13 mouse cellular contexts compared by ENCODE assay signal in genomic region chr4:134019210-134019609, GRCm38 (mm10). TPM values are rescaled to one million over a fixed set of nuclear protein-coding genes. Genes with fewer than 3 reads are reported as not detected.
A peak's percentile ranks its signal among the peaks of the same experiment; 100 is the strongest.
DNase-seq lines count a peak whose midpoint lies in the region; ATAC-seq and TF ChIP-seq lines count a peak whose summit lies in the region.
"Had no signal": no experiment of that assay in that cellular context is flagged by ENCODE, and none has a peak within 500 bp of the region (broad histone marks: within the 10 kb centered on the region; RNA-seq: fewer than 3 reads in every experiment).

No protein-coding gene starts in this region.

- H3K27ac ChIP-seq in kidney, embryonic 14.5 days (ENCODE audit: low read depth, low read length): no peak overlapping the region
- peak overlapping the region; percentile 73 for H3K27ac ChIP-seq in forebrain, embryonic 12.5 days
- peak overlapping the region; percentile 20 for H3K27ac ChIP-seq in liver, embryonic 12.5 days
- peak overlapping the region; percentile 74 for H3K27ac ChIP-seq in neural tube, embryonic 15.5 days (replicated peaks)
- H3K27ac ChIP-seq in lung, postnatal 0 days (ENCODE audit: low read length): no peak overlapping the region
- H3K27ac ChIP-seq: heart, embryonic 13.5 days had no signal

- TF ChIP-seq EP300 in lung, postnatal 0 days (IDR thresholded peaks at IDR 0.05): no peak

- 0% methylated on average over 7 of the region's 10 CpGs for WGBS in kidney, embryonic 14.5 days
- 1% methylated on average over 8 of the region's 10 CpGs for WGBS in forebrain, embryonic 12.5 days
- WGBS in liver, embryonic 12.5 days (ENCODE audit: insufficient replicate concordance): 5% methylated on average over 9 of the region's 10 CpGs
- 2% methylated on average over 8 of the region's 10 CpGs for WGBS in neural tube, embryonic 15.5 days
- 0% methylated on average over 4 of the region's 10 CpGs for WGBS in lung, postnatal 0 days

- TF ChIP-seq CTCF in lung, postnatal 0 days (IDR thresholded peaks at IDR 0.05): no peak

- H3K27me3 ChIP-seq in kidney, embryonic 14.5 days (ENCODE audit: control insufficient read depth, insufficient read depth, low read length): peaks cover 21% of the 10 kb centered on the region
- peaks cover 22% of the 10 kb centered on the region; the same call in 1 of the 2 replicates for H3K27me3 ChIP-seq in forebrain, embryonic 12.5 days
- H3K27me3 ChIP-seq in liver, embryonic 12.5 days (replicated peaks): peaks cover 55% of the 10 kb centered on the region
- peaks cover 26% of the 10 kb centered on the region for H3K27me3 ChIP-seq in neural tube, embryonic 15.5 days (replicated peaks)
- peaks cover 28% of the 10 kb centered on the region for H3K27me3 ChIP-seq in lung, postnatal 0 days (replicated peaks; ENCODE audit: insufficient read depth, low read length)

- ATAC-seq in kidney, embryonic 14.5 days (ENCODE audit: low FRiP score, low TSS enrichment): no peak
- peak; percentile 44; the same call in 1 of the 2 replicates for ATAC-seq in forebrain, embryonic 12.5 days (ENCODE audit: low FRiP score)
- peak; percentile 31; the same call in 1 of the 2 replicates for ATAC-seq in liver, embryonic 12.5 days
- ATAC-seq in neural tube, embryonic 15.5 days (ENCODE audit: low FRiP score): no peak
- no peak for ATAC-seq in lung, postnatal 0 days

- H3K4me3 ChIP-seq in kidney, embryonic 14.5 days (ENCODE audit: low read length): no peak overlapping the region
- peak overlapping the region; percentile 14 for H3K4me3 ChIP-seq in forebrain, embryonic 12.5 days (replicated peaks)
- H3K4me3 ChIP-seq in liver, embryonic 12.5 days: no peak overlapping the region
- peak overlapping the region; percentile 30 for H3K4me3 ChIP-seq in neural tube, embryonic 15.5 days (replicated peaks)
- no peak overlapping the region for H3K4me3 ChIP-seq in lung, postnatal 0 days (ENCODE audit: low read depth, low read length)

- peak overlapping the region; percentile 8; the same call in 1 of the 2 replicates for H3K4me2 ChIP-seq in kidney, embryonic 14.5 days (replicated peaks; ENCODE audit: low read depth, low read length)
- peak overlapping the region; percentile 72 for H3K4me2 ChIP-seq in forebrain, embryonic 12.5 days
- peak overlapping the region; percentile 53 for H3K4me2 ChIP-seq in liver, embryonic 12.5 days
- peak overlapping the region; percentile 64 for H3K4me2 ChIP-seq in neural tube, embryonic 15.5 days
- H3K4me2 ChIP-seq in lung, postnatal 0 days (replicated peaks; ENCODE audit: low read depth, low read length): no peak overlapping the region
- H3K4me2 ChIP-seq: lung, embryonic 14.5 days had no signal

- H3K9me3 ChIP-seq in kidney, embryonic 14.5 days (ENCODE audit: control insufficient read depth, low read length): no peaks in the 10 kb centered on the region
- H3K9me3 ChIP-seq in forebrain, embryonic 12.5 days: no peaks in the 10 kb centered on the region
- no peaks in the 10 kb centered on the region for H3K9me3 ChIP-seq in liver, embryonic 12.5 days (replicated peaks)
- no peaks in the 10 kb centered on the region for H3K9me3 ChIP-seq in neural tube, embryonic 15.5 days (replicated peaks)
- H3K9me3 ChIP-seq in lung, postnatal 0 days (ENCODE audit: low read length): no peaks in the 10 kb centered on the region
- H3K9me3 ChIP-seq: heart, embryonic 13.5 days had no signal

- H3K36me3 ChIP-seq in kidney, embryonic 14.5 days (ENCODE audit: control insufficient read depth, insufficient read depth, low read length): no peaks in the 10 kb centered on the region
- no peaks in the 10 kb centered on the region for H3K36me3 ChIP-seq in forebrain, embryonic 12.5 days (replicated peaks)
- no peaks in the 10 kb centered on the region for H3K36me3 ChIP-seq in liver, embryonic 12.5 days
- no peaks in the 10 kb centered on the region for H3K36me3 ChIP-seq in neural tube, embryonic 15.5 days
- no peaks in the 10 kb centered on the region for H3K36me3 ChIP-seq in lung, postnatal 0 days (ENCODE audit: insufficient read depth, low read length)
- H3K36me3 ChIP-seq: heart, embryonic 13.5 days had no signal

- H3K9ac ChIP-seq in kidney, embryonic 14.5 days (ENCODE audit: low read depth, low read length): no peak overlapping the region
- H3K9ac ChIP-seq in forebrain, embryonic 12.5 days: no peak overlapping the region
- no peak overlapping the region for H3K9ac ChIP-seq in liver, embryonic 12.5 days
- no peak overlapping the region for H3K9ac ChIP-seq in neural tube, embryonic 15.5 days (replicated peaks)
- H3K9ac ChIP-seq in lung, postnatal 0 days (replicated peaks; ENCODE audit: low read depth): no peak overlapping the region
- H3K9ac ChIP-seq: heart, embryonic 13.5 days; lung, embryonic 14.5 days had no signal

- DNase-seq in kidney, adult 11 months: no peak
- DNase-seq in layer of hippocampus, adult 18-20 months (ENCODE audit: low spot score in 2 of 2): no peak
- DNase-seq in frontal cortex, postnatal 10 days (ENCODE audit: low spot score in 2 of 2): no peak
- no peak for DNase-seq in lung, postnatal 0 days (ENCODE audit: low spot score)
- DNase-seq: kidney, postnatal 36 days; lung, embryonic 14.5 days had no signal

- peaks cover 30% of the 10 kb centered on the region for H3K4me1 ChIP-seq in kidney, embryonic 14.5 days (ENCODE audit: control insufficient read depth, insufficient read depth, low read length)
- H3K4me1 ChIP-seq in forebrain, embryonic 12.5 days: peaks cover 48% of the 10 kb centered on the region
- peaks cover 17% of the 10 kb centered on the region; the same call in 1 of the 2 replicates for H3K4me1 ChIP-seq in liver, embryonic 12.5 days
- peaks cover 42% of the 10 kb centered on the region for H3K4me1 ChIP-seq in neural tube, embryonic 15.5 days
- no peaks in the 10 kb centered on the region for H3K4me1 ChIP-seq in lung, postnatal 0 days (ENCODE audit: insufficient read depth, low read depth, low read length)

RNA-seq across cellular contexts. Expression of gene Lin28a, which starts 0.6 kb away (rescaled TPM):
- not detected in 2 replicates for polyA plus RNA-seq in kidney, embryonic 14.5 days (2014; fragmentation: Nextera tagmentation; extraction: Ambion mirVana)
- polyA plus RNA-seq in forebrain, embryonic 12.5 days (2016; fragmentation: Nextera tagmentation; extraction: Ambion mirVana): 0.92 and 1.5 TPM in 2 replicates
- 4.2 and 5.8 TPM in 2 replicates for polyA plus RNA-seq in liver, embryonic 12.5 days (2016; fragmentation: Nextera tagmentation; extraction: Ambion mirVana)
- 0.19 and 0.37 TPM in 2 replicates for polyA plus RNA-seq in neural tube, embryonic 15.5 days (2015; fragmentation: Nextera tagmentation; extraction: Ambion mirVana)
- not detected for total RNA-seq in layer of hippocampus, adult 18-20 months (2021)
- polyA plus RNA-seq in lung, postnatal 0 days (2015; fragmentation: Nextera tagmentation; extraction: Ambion mirVana): 0.19 TPM in 1 of 2 replicates, not detected in the other
- polyA plus RNA-seq: C2C12; lung, embryonic 14.5 days had no signal

RNA-seq across cellular contexts. Expression of gene Dhdds, which starts 18.5 kb away (rescaled TPM):
- polyA plus RNA-seq in kidney, embryonic 14.5 days (2014; fragmentation: Nextera tagmentation; extraction: Ambion mirVana): 42.2 and 42.9 TPM in 2 replicates
- polyA plus RNA-seq in forebrain, embryonic 12.5 days (2016; fragmentation: Nextera tagmentation; extraction: Ambion mirVana): 45.5 and 48.6 TPM in 2 replicates
- 24.5 and 25.6 TPM in 2 replicates for polyA plus RNA-seq in liver, embryonic 12.5 days (2016; fragmentation: Nextera tagmentation; extraction: Ambion mirVana)
- polyA plus RNA-seq in neural tube, embryonic 15.5 days (2015; fragmentation: Nextera tagmentation; extraction: Ambion mirVana): 47.0 and 47.4 TPM in 2 replicates
- total RNA-seq in layer of hippocampus, adult 18-20 months (2021): 10 to 100 TPM; 56.6 to 61.9 TPM
- polyA plus RNA-seq in lung, postnatal 0 days (2015; fragmentation: Nextera tagmentation; extraction: Ambion mirVana): 23.8 and 25.1 TPM in 2 replicates

RNA-seq across cellular contexts. Expression of gene Zfp683, which starts 34.4 kb away (rescaled TPM):
- polyA plus RNA-seq in kidney, embryonic 14.5 days (2014; fragmentation: Nextera tagmentation; extraction: Ambion mirVana): not detected in 2 replicates
- polyA plus RNA-seq in forebrain, embryonic 12.5 days (2016; fragmentation: Nextera tagmentation; extraction: Ambion mirVana): not detected in 2 replicates
- not detected in 2 replicates for polyA plus RNA-seq in liver, embryonic 12.5 days (2016; fragmentation: Nextera tagmentation; extraction: Ambion mirVana)
- not detected in 2 replicates for polyA plus RNA-seq in neural tube, embryonic 15.5 days (2015; fragmentation: Nextera tagmentation; extraction: Ambion mirVana)
- not detected for total RNA-seq in layer of hippocampus, adult 18-20 months (2021)
- polyA plus RNA-seq in lung, postnatal 0 days (2015; fragmentation: Nextera tagmentation; extraction: Ambion mirVana): not detected in 2 replicates
- polyA plus RNA-seq: C2C12; heart, embryonic 13.5 days; lung, embryonic 14.5 days; stomach, embryonic 14.5 days had no signal

RNA-seq across cellular contexts. Expression of gene Crybg2, which starts 41.4 kb away (rescaled TPM):
- polyA plus RNA-seq in kidney, embryonic 14.5 days (2014; fragmentation: Nextera tagmentation; extraction: Ambion mirVana): 4.5 and 6.0 TPM in 2 replicates
- polyA plus RNA-seq in forebrain, embryonic 12.5 days (2016; fragmentation: Nextera tagmentation; extraction: Ambion mirVana): 0.62 and 0.96 TPM in 2 replicates
- polyA plus RNA-seq in liver, embryonic 12.5 days (2016; fragmentation: Nextera tagmentation; extraction: Ambion mirVana): 0.71 and 0.82 TPM in 2 replicates
- 2.5 and 3.7 TPM in 2 replicates for polyA plus RNA-seq in neural tube, embryonic 15.5 days (2015; fragmentation: Nextera tagmentation; extraction: Ambion mirVana)
- 1 to 10 TPM; 2.1 to 4.2 TPM for total RNA-seq in layer of hippocampus, adult 18-20 months (2021)
- 2.8 and 3.1 TPM in 2 replicates for polyA plus RNA-seq in lung, postnatal 0 days (2015; fragmentation: Nextera tagmentation; extraction: Ambion mirVana)
- polyA plus RNA-seq: C2C12; heart, embryonic 13.5 days had no signal

RNA-seq across cellular contexts. Expression of gene Hmgn2, which starts 50.8 kb away (rescaled TPM):
- polyA plus RNA-seq in kidney, embryonic 14.5 days (2014; fragmentation: Nextera tagmentation; extraction: Ambion mirVana): 3,172 and 3,245 TPM in 2 replicates
- 3,644 and 3,855 TPM in 2 replicates for polyA plus RNA-seq in forebrain, embryonic 12.5 days (2016; fragmentation: Nextera tagmentation; extraction: Ambion mirVana)
- 971 and 1,001 TPM in 2 replicates for polyA plus RNA-seq in liver, embryonic 12.5 days (2016; fragmentation: Nextera tagmentation; extraction: Ambion mirVana)
- polyA plus RNA-seq in neural tube, embryonic 15.5 days (2015; fragmentation: Nextera tagmentation; extraction: Ambion mirVana): 921 and 1,163 TPM in 2 replicates
- 100 to 1,000 TPM in 1 of 2 experiments, 10 to 100 TPM in 1; 98.1 to 114 TPM for total RNA-seq in layer of hippocampus, adult 18-20 months (2021)
- polyA plus RNA-seq in lung, postnatal 0 days (2015; fragmentation: Nextera tagmentation; extraction: Ambion mirVana): 456 and 496 TPM in 2 replicates

Comparison
In these comparisons a context has a peak if more than half of its experiments do, and no peak if none do; other contexts are left out.
1. ATAC-seq: peak in forebrain, embryonic 12.5 days (single experiment) and liver, embryonic 12.5 days (single experiment); none in kidney, embryonic 14.5 days (single experiment), neural tube, embryonic 15.5 days (single experiment) and lung, postnatal 0 days (single experiment).
2. H3K27ac ChIP-seq: peak in forebrain, embryonic 12.5 days (single experiment), liver, embryonic 12.5 days (single experiment) and neural tube, embryonic 15.5 days (single experiment); none in kidney, embryonic 14.5 days (single experiment) and lung, postnatal 0 days (single experiment).
3. H3K4me3 ChIP-seq: peak in forebrain, embryonic 12.5 days (single experiment) and neural tube, embryonic 15.5 days (single experiment); none in kidney, embryonic 14.5 days (single experiment), liver, embryonic 12.5 days (single experiment) and lung, postnatal 0 days (single experiment).